Mouse (Mus musculus): ENCODE measurements around the gene Myom3.

Gene Myom3

GRCm38 (mm10) chr4:135761048-135761447 is 1.5 kb downstream of the Myom3 start:
- no peak for ATAC-seq (ENCODE audit: low TSS enrichment)

GRCm38 (mm10) chr4:135761569-135761968 is 2.1 kb downstream of the Myom3 start:
- no peak for ATAC-seq (ENCODE audit: low TSS enrichment)

- ATAC-seq (ENCODE audit: low TSS enrichment), result peak; percentile 41; the same call in 1 of the 2 replicates
Measured at GRCm38 (mm10) chr4:135762251-135762906, 2.9 kb downstream of the Myom3 start.

GRCm38 (mm10) chr4:135764700-135765099 is 5.2 kb downstream of the Myom3 start:
- ATAC-seq (ENCODE audit: low TSS enrichment), result no peak

GRCm38 (mm10) chr4:135765707-135766106 is 6.2 kb downstream of the Myom3 start:
- ATAC-seq (ENCODE audit: low TSS enrichment), result no peak

- ATAC-seq (ENCODE audit: low TSS enrichment), result no peak
Measured at GRCm38 (mm10) chr4:135766976-135767375, 7.5 kb downstream of the Myom3 start.

- peak; percentile 59; the same call in 1 of the 2 replicates for ATAC-seq (ENCODE audit: low TSS enrichment)
Measured at GRCm38 (mm10) chr4:135768572-135769526, 9.3 kb downstream of the Myom3 start.

- ATAC-seq (ENCODE audit: low TSS enrichment), result no peak
Measured at GRCm38 (mm10) chr4:135770611-135771305, 11.2 kb downstream of the Myom3 start.

GRCm38 (mm10) chr4:135771592-135771991 is 12.1 kb downstream of the Myom3 start:
- no peak for ATAC-seq (ENCODE audit: low TSS enrichment)

GRCm38 (mm10) chr4:135772671-135773070 is 13.2 kb downstream of the Myom3 start:
- no peak for ATAC-seq (ENCODE audit: low TSS enrichment)

- no peak for ATAC-seq (ENCODE audit: low TSS enrichment)
Measured at GRCm38 (mm10) chr4:135774496-135774895, 15.0 kb downstream of the Myom3 start.

GRCm38 (mm10) chr4:135776850-135777249 is 17.3 kb downstream of the Myom3 start:
- no peak for ATAC-seq (ENCODE audit: low TSS enrichment)

GRCm38 (mm10) chr4:135779661-135780060 is 20.1 kb downstream of the Myom3 start:
- ATAC-seq (ENCODE audit: low TSS enrichment), result no peak

GRCm38 (mm10) chr4:135780255-135780654 is 20.7 kb downstream of the Myom3 start:
- no peak for ATAC-seq (ENCODE audit: low TSS enrichment)

GRCm38 (mm10) chr4:135781304-135781703 is 21.8 kb downstream of the Myom3 start:
- peak; percentile 9; the same call in 1 of the 2 replicates for ATAC-seq (ENCODE audit: low TSS enrichment)

GRCm38 (mm10) chr4:135786581-135786980 is 27.1 kb downstream of the Myom3 start:
- ATAC-seq (ENCODE audit: low TSS enrichment), result no peak

- no peak for ATAC-seq (ENCODE audit: low TSS enrichment)
Measured at GRCm38 (mm10) chr4:135787271-135787670, 27.8 kb downstream of the Myom3 start.

GRCm38 (mm10) chr4:135789135-135789534 is 29.6 kb downstream of the Myom3 start:
- no peak for ATAC-seq (ENCODE audit: low TSS enrichment)

- no peak for ATAC-seq (ENCODE audit: low TSS enrichment)
Measured at GRCm38 (mm10) chr4:135792821-135793220, 33.3 kb downstream of the Myom3 start.

- no peak for ATAC-seq (ENCODE audit: low TSS enrichment)
Measured at GRCm38 (mm10) chr4:135797931-135798330, 38.4 kb downstream of the Myom3 start.

GRCm38 (mm10) chr4:135801543-135801942 is 42.0 kb downstream of the Myom3 start:
- ATAC-seq (ENCODE audit: low TSS enrichment), result peak; percentile 47; the same call in 1 of the 2 replicates

GRCm38 (mm10) chr4:135803299-135803698 is 43.8 kb downstream of the Myom3 start:
- no peak for ATAC-seq (ENCODE audit: low TSS enrichment)

Measured in frontal cortex, adult (tissue).